Mouse (Mus musculus) gastrocnemius, adult 18-20 months (tissue): ENCODE data around the gene Zfhx3. TPM values are rescaled to one million over a fixed set of nuclear protein-coding genes. Genes with fewer than 3 reads are reported as not detected.
A peak's percentile ranks its signal among the peaks of the same experiment; 100 is the strongest.

Experiments
- DNase-seq: peaks from one replicate; pipeline ENCODE4 v3.0.0; 2021; ENCODE audit warnings: low spot score
- total RNA-seq, 2 experiments: library from RNA; stranded (reverse); gene quantifications; 2 replicates each; pipeline ENCODE4 v1.2.3; 2021

The Zfhx3 gene
- total RNA-seq, 2 experiments from 2014 or later: 16.8 to 19.0 TPM

DNA sequence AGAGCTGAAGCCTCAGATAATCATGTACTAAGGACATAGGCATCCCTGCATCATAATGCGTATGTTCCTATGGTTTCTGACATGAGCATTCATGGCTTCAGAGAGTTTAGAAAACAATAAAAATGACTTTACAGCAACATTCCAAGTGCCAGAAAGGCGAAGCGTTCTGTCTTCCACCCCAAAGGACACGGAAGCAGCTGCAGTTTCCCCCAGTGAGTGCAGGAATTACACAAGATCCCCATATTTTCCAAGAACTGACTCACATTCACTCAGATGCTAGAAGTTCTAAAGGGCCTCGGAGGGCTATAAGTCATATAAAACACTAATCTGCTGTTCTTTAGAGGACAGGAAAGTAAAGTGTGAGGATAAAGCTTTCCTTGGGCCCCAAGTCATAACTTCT, 75.3 kb downstream of the Zfhx3 start:
- DNase-seq: peak; percentile 1

DNA sequence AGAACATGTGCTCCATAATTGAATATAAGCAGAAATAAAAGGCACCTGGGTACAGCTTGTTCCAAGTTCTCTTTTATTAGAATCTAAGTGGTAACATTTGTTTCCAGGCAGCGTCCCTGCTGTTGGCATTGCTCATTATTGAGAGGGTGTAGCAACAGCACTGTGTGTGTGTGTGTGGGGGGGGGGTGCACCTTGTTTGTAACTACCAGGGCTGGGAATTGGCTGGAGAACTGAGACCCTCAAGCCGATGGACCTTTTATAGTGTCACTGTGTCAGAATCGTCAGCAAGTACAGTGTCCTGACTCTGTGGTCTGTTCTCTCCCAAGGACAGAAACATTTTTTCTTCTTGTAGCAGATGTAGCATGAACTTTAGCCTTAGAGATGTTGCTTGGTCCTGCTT, 77.2 kb downstream of the Zfhx3 start:
- no peak for DNase-seq

GRCm38 (mm10) chr8:108022404-108022803, 80.0 kb downstream of the Zfhx3 start:
- no peak for DNase-seq

GRCm38 (mm10) chr8:108024331-108024730, 81.9 kb downstream of the Zfhx3 start:
- DNase-seq: no peak

DNA sequence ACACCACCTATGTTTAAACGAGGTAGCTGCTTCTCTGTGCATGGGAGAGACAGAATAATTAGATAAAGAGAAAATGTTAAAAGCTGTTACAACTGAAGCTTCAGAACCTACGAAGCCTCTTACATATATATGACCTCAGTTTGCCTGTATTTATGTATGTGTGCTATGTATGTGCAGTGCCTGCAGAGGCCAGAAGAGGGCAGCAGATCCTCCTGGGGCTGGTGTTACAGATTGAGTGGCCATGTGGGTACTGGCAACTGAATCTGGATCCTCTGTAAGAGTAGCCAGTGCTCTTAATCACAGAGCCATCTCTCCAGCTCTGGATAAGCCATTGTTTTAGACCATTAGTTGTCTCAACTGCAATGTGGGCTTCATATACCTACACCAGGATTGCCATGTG, 82.8 kb downstream of the Zfhx3 start:
- DNase-seq: no peak

DNA sequence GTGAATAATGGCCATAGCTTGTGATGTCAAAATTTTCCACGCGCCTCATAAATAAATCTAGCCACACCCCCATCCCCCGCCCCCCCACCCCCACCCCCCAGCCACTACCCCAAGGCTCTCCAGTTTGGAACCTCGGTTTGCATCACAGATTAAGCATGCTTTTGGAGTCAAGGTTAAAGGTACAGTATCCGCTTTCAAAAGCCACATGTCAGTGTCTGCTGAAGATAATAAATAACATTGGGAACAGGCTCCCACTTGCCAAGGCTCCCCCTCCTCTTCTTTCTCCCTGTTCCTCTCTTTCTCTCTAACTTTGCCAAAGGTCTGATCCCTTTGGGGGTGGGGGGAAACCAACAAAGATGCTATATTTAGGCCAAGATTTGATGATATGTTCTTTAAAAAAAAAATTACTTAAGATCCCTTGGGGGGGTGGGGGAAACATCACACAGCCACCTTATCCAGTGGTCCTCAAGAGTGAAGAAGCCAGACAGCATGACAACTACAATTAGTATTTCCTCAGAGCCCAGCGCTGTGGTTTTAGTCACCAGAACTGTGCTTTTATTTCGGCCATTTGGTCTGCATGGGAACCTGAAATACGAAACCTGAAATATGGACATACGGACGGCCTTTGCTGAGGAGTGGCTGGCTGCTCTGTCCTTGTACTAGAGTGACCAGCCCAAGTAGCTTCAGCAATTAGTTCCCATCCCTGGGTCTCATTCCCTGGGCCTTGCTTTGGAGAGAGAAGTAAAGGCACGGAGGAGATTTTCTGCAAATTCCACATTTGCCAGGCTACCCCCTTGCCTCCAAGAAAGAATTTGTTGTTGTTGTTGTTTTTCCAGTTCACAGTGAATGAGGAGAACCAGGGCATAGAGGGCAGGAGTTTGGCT, 84.4 kb downstream of the Zfhx3 start:
- no peak for DNase-seq

DNA sequence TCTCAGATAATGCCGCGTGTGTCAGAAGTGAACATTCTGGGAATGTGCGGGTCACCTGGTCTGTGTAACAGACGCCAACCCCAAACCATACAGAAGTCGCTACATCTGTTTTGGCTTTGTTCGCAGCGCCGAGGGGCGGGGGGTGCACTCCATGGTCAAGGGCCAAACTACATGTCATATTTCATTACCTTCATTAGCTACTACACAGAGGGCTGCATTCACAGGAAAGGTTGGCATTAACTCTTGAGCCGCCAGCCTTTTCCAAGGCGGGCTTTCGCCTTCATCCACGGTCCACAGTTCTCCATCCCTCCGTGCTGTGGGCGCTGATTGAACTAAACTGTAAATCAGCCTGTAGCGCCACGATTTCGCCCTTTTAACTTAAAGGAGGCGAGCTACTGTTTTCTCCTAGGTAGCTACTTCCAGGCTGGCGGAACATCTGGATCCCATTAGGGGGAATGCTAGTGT, 85.1 kb downstream of the Zfhx3 start:
- DNase-seq: no peak

- no peak for DNase-seq
Measured at GRCm38 (mm10) chr8:108028440-108028839, 86.0 kb downstream of the Zfhx3 start.

- DNase-seq: no peak
Measured at GRCm38 (mm10) chr8:108031159-108031558, 88.7 kb downstream of the Zfhx3 start.

GRCm38 (mm10) chr8:108034070-108034469, 91.6 kb downstream of the Zfhx3 start:
- DNase-seq: no peak

- no peak for DNase-seq
Measured at GRCm38 (mm10) chr8:108034726-108035125, 92.3 kb downstream of the Zfhx3 start.

- DNase-seq: no peak
Measured at GRCm38 (mm10) chr8:108043618-108044017, 101.2 kb downstream of the Zfhx3 start.

DNA sequence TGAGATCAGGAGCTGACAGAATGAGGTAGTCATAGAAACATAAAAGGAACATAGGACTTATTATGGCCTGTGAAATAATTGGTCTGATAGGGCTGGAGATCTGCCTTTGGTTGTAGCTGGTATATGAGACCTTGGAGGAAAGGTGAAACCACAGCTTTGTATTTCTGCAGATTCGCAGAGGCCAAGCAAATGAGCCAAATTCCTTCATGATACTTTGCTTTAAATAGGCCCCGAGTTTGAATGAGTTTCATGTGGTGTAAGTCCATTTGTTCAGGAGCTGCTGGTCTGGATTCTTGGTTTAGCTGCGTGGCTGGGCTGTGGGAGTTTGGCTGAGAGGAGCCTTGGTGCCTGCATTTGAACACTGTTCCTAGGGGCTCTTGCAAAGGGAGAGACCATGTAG, 101.7 kb downstream of the Zfhx3 start:
- DNase-seq: no peak

- no peak for DNase-seq
Measured at GRCm38 (mm10) chr8:108056241-108056640, 113.8 kb downstream of the Zfhx3 start.

DNA sequence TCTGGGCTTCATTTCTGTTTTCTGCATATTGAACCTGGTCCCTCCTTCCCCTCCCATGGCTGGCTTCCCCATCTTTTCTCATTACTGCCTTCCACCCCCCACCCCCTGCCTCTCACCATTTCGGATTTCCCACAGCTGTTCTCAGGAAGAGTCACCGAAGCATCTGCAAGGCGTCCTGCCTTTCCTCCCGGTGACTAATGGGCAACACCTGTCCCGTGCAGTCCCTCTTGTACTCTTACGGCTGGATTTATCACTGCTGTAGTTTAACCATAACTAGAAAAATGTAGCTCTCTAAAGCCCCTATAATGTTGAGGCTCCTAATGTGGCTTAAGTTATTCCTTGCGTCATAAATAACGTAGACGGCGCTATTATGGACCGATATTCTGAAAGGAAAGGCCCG, 119.5 kb downstream of the Zfhx3 start:
- DNase-seq: no peak

DNA sequence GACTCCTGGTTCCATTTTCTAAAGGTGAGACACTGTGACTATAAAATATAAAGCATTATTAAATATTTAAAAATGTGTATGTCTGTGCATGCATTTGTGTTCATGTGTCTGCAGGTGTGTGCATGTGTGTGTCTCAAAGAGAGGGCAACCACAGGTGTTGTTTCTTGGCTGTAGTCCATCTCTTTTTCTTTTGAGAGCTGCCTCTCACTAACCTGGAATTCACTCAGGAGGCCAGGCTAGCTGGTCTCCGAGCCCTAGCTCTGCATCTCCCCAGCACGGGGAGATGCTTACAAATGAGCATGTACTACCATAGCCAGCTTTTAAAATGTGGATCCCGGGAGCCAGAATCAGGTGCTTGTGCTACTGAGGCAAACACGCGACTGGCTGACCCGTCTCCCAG, 124.7 kb downstream of the Zfhx3 start:
- no peak for DNase-seq

GRCm38 (mm10) chr8:108068195-108068594, 125.8 kb downstream of the Zfhx3 start:
- no peak for DNase-seq

- DNase-seq: no peak
Measured at GRCm38 (mm10) chr8:108070438-108070837, 128.0 kb downstream of the Zfhx3 start.

- DNase-seq: no peak
Measured at GRCm38 (mm10) chr8:108072126-108072746, 129.8 kb downstream of the Zfhx3 start.

DNA sequence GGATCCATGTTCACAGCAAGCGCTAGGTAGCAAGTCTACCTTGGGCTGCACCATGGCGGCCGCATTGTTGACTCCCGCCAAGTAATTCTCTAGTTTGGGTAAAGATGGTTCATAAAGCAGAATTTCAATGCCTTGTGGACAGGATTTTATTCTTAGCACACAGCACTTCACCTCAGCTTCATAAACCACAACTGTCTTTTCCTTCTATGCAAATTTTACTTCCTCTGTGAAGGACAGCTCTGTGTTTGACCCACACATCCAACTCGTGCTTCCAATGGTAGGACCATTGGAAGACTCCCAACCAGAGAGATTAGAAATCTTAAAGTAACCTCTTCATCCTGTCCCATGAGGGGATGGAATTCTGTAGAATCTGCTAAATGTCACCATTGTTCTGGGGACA, 130.4 kb downstream of the Zfhx3 start:
- DNase-seq: no peak

- no peak for DNase-seq
Measured at GRCm38 (mm10) chr8:108075176-108075575, 132.7 kb downstream of the Zfhx3 start.

GRCm38 (mm10) chr8:108078726-108079125, 136.3 kb downstream of the Zfhx3 start:
- no peak for DNase-seq

DNA sequence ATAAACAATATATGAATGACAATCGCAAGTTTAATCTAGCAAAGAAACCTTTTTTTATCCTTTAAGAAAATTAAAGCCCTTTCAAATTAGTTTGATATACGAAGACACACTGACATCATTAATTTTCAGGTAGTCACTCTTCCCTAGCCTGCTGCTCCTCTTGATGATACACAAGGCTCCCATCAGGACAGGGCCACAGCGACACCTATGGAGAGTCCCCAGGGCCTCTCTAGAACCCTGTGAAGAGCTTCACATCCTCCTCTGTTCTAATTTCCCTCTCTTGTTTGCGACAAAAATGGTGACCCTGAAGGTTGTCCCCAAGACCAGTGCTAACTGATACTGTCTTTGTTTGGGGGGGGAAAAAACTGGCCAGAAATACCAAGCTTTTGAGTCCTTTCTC, 144.5 kb downstream of the Zfhx3 start:
- no peak for DNase-seq
